Mouse (Mus musculus) gastrocnemius, adult 2 months (tissue): ENCODE measurements around the gene Rasal1. TPM values are rescaled to one million over a fixed set of nuclear protein-coding genes. Genes with fewer than 3 reads are reported as not detected.

Experiments used
- DNase-seq: peaks from one replicate; pipeline ENCODE4 v3.0.0; 2022
- H3K27ac ChIP-seq: fragments of 200-600 bp; 2 replicates; pipeline ENCODE4 v1.8.1; 2022; ENCODE audit warnings: mild to moderate bottlenecking
- H3K4me3 ChIP-seq: fragments of 200-600 bp; 2 replicates; pipeline ENCODE4 v1.8.1; 2022; ENCODE audit warnings: mild to moderate bottlenecking, moderate library complexity
- CTCF ChIP-seq: fragments of 200-600 bp; IDR thresholded peaks from 2 replicates; pipeline ENCODE4 v1.8.1; 2022; ENCODE audit warnings: antibody characterized with exemption, mild to moderate bottlenecking, moderate library complexity
- intact Hi-C: fragments of 180-260 bp; cut with DNase I; formaldehyde crosslinking; loops from one replicate; pipeline ENCODE4 v1.15.1; 2025
- long read RNA-seq, 2 experiments: library from polyadenylated mRNA; stranded (forward); transcript quantifications; one replicate each; pipeline ENCODE4 v2.0.0; 2021
- total RNA-seq, 2 experiments: library from RNA; stranded (reverse); gene quantifications; 2 replicates each; pipeline ENCODE4 v1.2.3; 2021

The Rasal1 gene
- total RNA-seq, result not detected
- long read RNA-seq, experiment 1, result 0 reads
- long read RNA-seq, experiment 2, result 0 reads

DNA sequence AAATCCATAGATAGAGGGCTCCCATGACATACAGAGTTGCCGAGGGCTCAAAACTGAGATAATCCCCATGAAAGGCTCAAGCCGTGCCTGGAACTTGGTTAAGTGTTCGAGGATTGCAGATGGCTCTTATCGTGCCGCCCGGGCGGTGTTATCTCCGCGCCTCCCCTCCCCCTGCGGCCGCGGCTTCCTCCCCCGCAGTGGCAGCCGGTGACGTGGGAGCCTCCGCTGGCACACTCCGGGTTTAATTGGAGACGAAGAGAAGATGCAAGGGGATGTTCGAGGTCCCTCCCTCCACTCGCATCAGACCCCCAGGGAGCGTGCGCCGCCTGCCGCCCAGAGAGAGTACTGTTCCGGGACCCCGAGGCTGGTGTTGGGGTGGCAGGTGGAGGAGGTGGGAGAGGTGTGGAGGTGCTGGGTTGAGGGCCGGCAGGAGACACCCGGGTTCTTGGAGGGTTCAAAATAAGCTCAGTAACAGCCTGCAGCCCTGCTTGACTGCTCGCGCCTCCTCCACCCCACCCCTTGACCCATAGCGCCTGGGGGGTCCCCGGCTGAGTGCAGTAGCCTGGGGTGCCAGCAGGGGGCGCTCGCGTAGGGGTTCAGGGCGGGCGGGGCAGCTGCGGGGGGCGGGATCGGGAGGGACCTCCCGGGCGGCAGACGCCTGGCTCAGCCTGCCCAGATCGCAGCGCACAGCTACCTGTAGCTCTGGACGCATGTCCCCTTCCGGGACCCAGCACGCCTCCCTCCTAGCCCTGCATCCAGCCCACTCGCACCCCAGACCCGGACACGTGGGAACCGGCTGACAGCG lies at the start of gene Rasal1:
Rasal1 (plus strand) TSS at position 244 of the 805 bp plus-strand sequence.
- H3K27ac ChIP-seq, result no peak within 1 kb of the TSS
- intact Hi-C loops, result no loop called here
- DNase-seq, result peak; percentile 51
- peak within 1 kb of the TSS; percentile 68 for H3K4me3 ChIP-seq
- peak; percentile 65 for TF ChIP-seq CTCF

GRCm38 (mm10) chr5:120599625-120600024 lies 49.0 kb upstream of the Rasal1 start:
- Histone ChIP-seq H3K4me3 (no peak overlapping the region), H3K27ac (no peak overlapping the region)
- intact Hi-C loops, result no loop called here
- DNase-seq, result no peak
- TF ChIP-seq CTCF, result no peak

- Histone ChIP-seq H3K27ac (no peak overlapping the region), H3K4me3 (no peak overlapping the region)
- intact Hi-C loops, result no loop called here
- DNase-seq, result no peak
- peak; percentile 58 for TF ChIP-seq CTCF
These were observed 47.5 kb upstream of the Rasal1 start for GRCm38 (mm10) chr5:120600946-120601668.

- TF ChIP-seq CTCF, result no peak
- no peak for DNase-seq
- intact Hi-C loops, result no loop called here
- Histone ChIP-seq H3K4me3 (no peak overlapping the region), H3K27ac (no peak overlapping the region)
These were observed 46.4 kb upstream of the Rasal1 start for GRCm38 (mm10) chr5:120602210-120602609.

- no peak overlapping the region for H3K27ac ChIP-seq
- no peak for TF ChIP-seq CTCF
- intact Hi-C loops, result no loop called here
- H3K4me3 ChIP-seq, result no peak overlapping the region
- no peak for DNase-seq
These were observed 45.1 kb upstream of the Rasal1 start for GRCm38 (mm10) chr5:120603515-120603914.

DNA sequence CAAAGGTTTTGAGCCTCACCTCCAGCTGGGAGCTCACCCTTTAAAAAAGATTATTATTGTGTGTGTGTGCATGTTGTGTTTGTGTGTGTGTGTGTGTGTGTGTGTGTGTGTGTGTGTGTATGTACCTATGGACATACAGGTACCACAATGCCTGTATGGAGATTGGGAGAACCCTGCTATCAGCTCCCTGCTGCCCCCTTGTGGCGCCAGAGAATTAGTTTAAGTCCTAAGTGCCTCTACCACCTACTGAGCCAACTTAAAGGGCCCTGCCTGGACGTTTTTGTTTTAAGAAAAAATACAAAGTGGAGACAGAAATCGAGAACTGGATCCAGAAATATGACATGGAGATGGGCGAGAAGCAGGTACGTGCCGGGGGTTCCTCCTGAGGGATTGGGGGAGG lies 43.8 kb upstream of the Rasal1 start:
- peak; percentile 73 for TF ChIP-seq CTCF
- 0 out of 2 replicates have a peak overlapping the region, but pooled peaks have one; percentile 48 for H3K27ac ChIP-seq
- H3K4me3 ChIP-seq, result peak overlapping the region; percentile 60
- intact Hi-C loops, result loop anchor here (1.0 kb wide), 1 partner anchor 100 kb away; no protein-coding TSS in a partner anchor
- peak; percentile 88 for DNase-seq

DNA sequence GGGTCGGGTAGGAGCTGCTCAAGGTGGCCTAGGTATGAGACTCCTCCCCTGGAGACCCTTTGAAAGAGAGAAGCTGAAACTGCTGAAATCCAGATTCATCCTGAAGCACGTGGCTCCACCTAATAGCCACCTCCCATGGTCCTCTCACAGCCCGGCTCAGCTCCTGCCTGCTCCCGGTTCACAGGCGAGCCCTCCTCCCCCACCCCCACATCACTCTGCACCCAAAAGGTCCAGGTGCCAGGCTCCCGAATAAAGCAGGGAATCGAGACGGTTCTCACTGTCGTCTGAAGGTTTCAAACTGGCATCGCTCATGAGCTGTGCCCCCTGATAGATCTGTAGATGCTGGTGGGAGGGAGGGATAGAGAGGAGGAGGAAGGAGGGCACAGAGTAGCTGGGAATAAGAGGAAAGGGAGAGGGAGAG lies 43.4 kb upstream of the Rasal1 start:
- Histone ChIP-seq H3K27ac (peak overlapping the region; percentile 48; the same call in 1 of the 2 replicates), H3K4me3 (peak overlapping the region; percentile 60)
- DNase-seq, result no peak
- no peak for TF ChIP-seq CTCF
- intact Hi-C loops, result loop anchor here (1.0 kb wide), 1 partner anchor 100 kb away; no protein-coding TSS in a partner anchor

GRCm38 (mm10) chr5:120605688-120606087 lies 42.9 kb upstream of the Rasal1 start:
- intact Hi-C loops, result loop anchor here (1.0 kb wide), 1 partner anchor 100 kb away; no protein-coding TSS in a partner anchor
- peak; percentile 91 for DNase-seq
- H3K27ac ChIP-seq, result no peak overlapping the region
- peak; percentile 93 for TF ChIP-seq CTCF
- H3K4me3 ChIP-seq, result peak overlapping the region; percentile 60

- H3K4me3 ChIP-seq, result no peak overlapping the region
- no peak overlapping the region for H3K27ac ChIP-seq
- intact Hi-C loops, result no loop called here
- no peak for TF ChIP-seq CTCF
- no peak for DNase-seq
These were observed 41.9 kb upstream of the Rasal1 start for GRCm38 (mm10) chr5:120606590-120607200.

DNA sequence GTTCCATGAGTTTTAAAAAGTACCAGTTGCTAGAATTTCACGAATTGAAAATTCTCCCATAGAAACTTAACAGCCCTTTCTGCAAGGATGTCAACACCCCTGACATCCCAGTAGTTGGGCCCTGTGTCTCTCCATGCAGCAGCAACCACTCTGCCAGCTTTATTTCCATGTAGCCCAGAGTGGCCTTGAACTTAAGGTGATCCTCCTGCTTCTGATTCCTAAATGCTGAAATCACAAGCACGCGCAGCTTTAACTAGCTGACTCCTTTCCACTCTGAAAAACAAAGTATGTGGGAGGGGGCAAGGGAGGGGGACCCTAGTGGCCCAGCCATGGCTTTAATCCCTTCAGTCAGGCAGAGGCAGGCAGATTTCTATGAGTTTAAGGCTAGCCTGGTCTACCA lies 41.3 kb upstream of the Rasal1 start:
- no peak overlapping the region for H3K4me3 ChIP-seq
- TF ChIP-seq CTCF, result no peak
- H3K27ac ChIP-seq, result no peak overlapping the region
- intact Hi-C loops, result no loop called here
- no peak for DNase-seq

GRCm38 (mm10) chr5:120609246-120609775 lies 39.3 kb upstream of the Rasal1 start:
- no peak for TF ChIP-seq CTCF
- Histone ChIP-seq H3K27ac (no peak overlapping the region), H3K4me3 (no peak overlapping the region)
- no peak for DNase-seq
- intact Hi-C loops, result no loop called here

GRCm38 (mm10) chr5:120610906-120611305 lies 37.7 kb upstream of the Rasal1 start:
- no peak overlapping the region for H3K4me3 ChIP-seq

More at GRCm38 (mm10) chr5:120610906-120611305, 37.7 kb upstream of the Rasal1 start:
- intact Hi-C loops, result no loop called here
- no peak for DNase-seq
- no peak overlapping the region for H3K27ac ChIP-seq
- no peak for TF ChIP-seq CTCF
